Mouse (Mus musculus) liver, postnatal 0 days (tissue): ENCODE data around the gene Izumo1r.

Source experiments
- CTCF ChIP-seq: sonication (generic); IDR thresholded peaks from 2 replicates; pipeline ENCODE4 v1.5.1; 2016; ENCODE audit warnings: antibody characterized with exemption, low read depth
- EP300 ChIP-seq: IDR thresholded peaks from 2 replicates; pipeline ENCODE4 v1.6.1; 2016; ENCODE audit warnings: antibody characterized with exemption, low read depth, mild to moderate bottlenecking

- TF ChIP-seq CTCF (no peak), EP300 (no peak)
Measured at GRCm38 (mm10) chr9:14858170-14858706, 45.5 kb downstream of the Izumo1r start.
